Mouse (Mus musculus) CH12.LX (cell line): ENCODE data around the gene Ttll10. TPM values are rescaled to one million over a fixed set of nuclear protein-coding genes. Genes with fewer than 3 reads are reported as not detected.

Experiments
- DNase-seq: peaks from one replicate; pipeline ENCODE4 v3.0.0-alpha.2; 2013; ENCODE audit errors: extremely low read depth
- H3K27ac ChIP-seq: 2 replicates; pipeline ENCODE4 v1.5.1; 2012; ENCODE audit warnings: low read depth, mild to moderate bottlenecking, control low read depth, moderate library complexity; ENCODE audit not compliant: insufficient read depth
- H3K27me3 ChIP-seq: replicated peaks from 2 replicates; pipeline ENCODE3; 2012; ENCODE audit warnings: inconsistent platforms
- H3K36me3 ChIP-seq, 2 experiments: replicated peaks in 1 of 2; 2 replicates each; pipeline versions ENCODE3 to v1.6.1; 2012; ENCODE audit warnings: inconsistent platforms in 1 of 2, low read length in 1 of 2, mild to moderate bottlenecking in 1 of 2, mixed read lengths in 1 of 2, moderate library complexity in 1 of 2; ENCODE audit not compliant: control insufficient read depth in 1 of 2, insufficient read depth in 1 of 2
- H3K4me1 ChIP-seq, 2 experiments: 2 replicates each; pipeline ENCODE4 v1.6.1; 2012; ENCODE audit warnings: inconsistent platforms in 1 of 2, moderate library complexity in 1 of 2; ENCODE audit not compliant: insufficient read depth in 2 of 2, control insufficient read depth in 1 of 2
- H3K4me2 ChIP-seq: 2 replicates; pipeline ENCODE4 v1.6.1; 2012; ENCODE audit warnings: low read depth, mild to moderate bottlenecking, control low read depth; ENCODE audit not compliant: poor library complexity, insufficient read depth, severe bottlenecking
- H3K4me3 ChIP-seq, 3 experiments: fragments of 150-350 bp in 1 of 3; sonication (generic) in 1 of 3; replicated peaks in 1 of 3; 2 replicates each; pipeline versions ENCODE3 to v1.5.1; 2011 to 2012; ENCODE audit warnings: low read depth in 2 of 3, low read length in 2 of 3, mild to moderate bottlenecking in 2 of 3, moderate library complexity in 2 of 3, control low read depth in 1 of 3, improper control_type of control experiment in 1 of 3, inconsistent platforms in 1 of 3, mixed read lengths in 1 of 3; ENCODE audit not compliant: poor library complexity in 1 of 3
- H3K79me2 ChIP-seq: replicated peaks from 2 replicates; pipeline ENCODE4 v1.6.1; 2012; ENCODE audit warnings: mild to moderate bottlenecking, moderate library complexity; ENCODE audit not compliant: control insufficient read depth, poor library complexity, insufficient read depth, severe bottlenecking; ENCODE audit errors: extremely low read depth
- H3K9ac ChIP-seq: 2 replicates; pipeline ENCODE4 v1.6.1; 2012; ENCODE audit warnings: low read depth, mild to moderate bottlenecking, control low read depth, moderate library complexity; ENCODE audit not compliant: insufficient read depth
- H3K9me3 ChIP-seq: replicated peaks from 2 replicates; pipeline ENCODE3; 2012; ENCODE audit warnings: low read length, inconsistent platforms, mixed read lengths
- BHLHE40 ChIP-seq: IDR thresholded peaks from 2 replicates; pipeline ENCODE4 v1.6.1; 2011; ENCODE audit warnings: mild to moderate bottlenecking, low read depth, low read length, improper control_type of control experiment
- CHD2 ChIP-seq: IDR thresholded peaks from 2 replicates; pipeline ENCODE4 v1.6.1; 2011; ENCODE audit warnings: low read length, improper control_type of control experiment
- E2F4 ChIP-seq: IDR thresholded peaks from 2 replicates; pipeline ENCODE4 v1.6.1; 2011; ENCODE audit warnings: low read depth, low read length, improper control_type of control experiment; ENCODE audit not compliant: insufficient replicate concordance
- ELF1 ChIP-seq: IDR thresholded peaks from 2 replicates; pipeline ENCODE4 v1.6.1; 2014; ENCODE audit warnings: low read depth, mild to moderate bottlenecking, inconsistent platforms, low read length, improper control_type of control experiment
- EP300 ChIP-seq: IDR thresholded peaks from 2 replicates; pipeline ENCODE4 v1.6.1; 2011; ENCODE audit warnings: low read length, improper control_type of control experiment
- ETS1 ChIP-seq: conservative IDR thresholded peaks from 2 replicates; pipeline ENCODE4 v1.6.1; 2012; ENCODE audit warnings: low read depth, mild to moderate bottlenecking, inconsistent platforms, low read length, improper control_type of control experiment, moderate library complexity
- GABPA ChIP-seq: IDR thresholded peaks from 2 replicates; pipeline ENCODE4 v1.6.1; 2012; ENCODE audit warnings: low read depth, low read length, improper control_type of control experiment, inconsistent platforms; ENCODE audit not compliant: insufficient replicate concordance
- JUND ChIP-seq: conservative IDR thresholded peaks from 2 replicates; pipeline ENCODE4 v1.6.1; 2011; ENCODE audit warnings: low read depth, low read length, improper control_type of control experiment
- KAT2A ChIP-seq: IDR thresholded peaks from 2 replicates; pipeline ENCODE4 v1.6.1; 2012; ENCODE audit warnings: low read length, improper control_type of control experiment, inconsistent platforms; ENCODE audit not compliant: insufficient replicate concordance
- MAFK ChIP-seq: IDR thresholded peaks from 2 replicates; pipeline ENCODE4 v1.6.1; 2011; ENCODE audit warnings: low read length, improper control_type of control experiment; ENCODE audit not compliant: insufficient replicate concordance
- MAX ChIP-seq: IDR thresholded peaks from 2 replicates; pipeline ENCODE4 v1.6.1; 2011; ENCODE audit warnings: low read length, improper control_type of control experiment
- MAZ ChIP-seq: IDR thresholded peaks from 2 replicates; pipeline ENCODE4 v1.6.1; 2012; ENCODE audit warnings: low read depth, mild to moderate bottlenecking, inconsistent platforms, low read length, improper control_type of control experiment, moderate library complexity
- MEF2A ChIP-seq: IDR thresholded peaks from 2 replicates; pipeline ENCODE4 v1.6.1; 2014; ENCODE audit warnings: low read depth, mild to moderate bottlenecking, inconsistent platforms, low read length, improper control_type of control experiment, borderline replicate concordance
- MXI1 ChIP-seq: IDR thresholded peaks from 2 replicates; pipeline ENCODE4 v1.6.1; 2011; ENCODE audit warnings: mild to moderate bottlenecking, low read depth, low read length, improper control_type of control experiment
- MYC ChIP-seq: IDR thresholded peaks from 2 replicates; pipeline ENCODE4 v1.6.1; 2011; ENCODE audit warnings: low read depth, mild to moderate bottlenecking, improper control_type of control experiment, low read length
- NELFE ChIP-seq: IDR thresholded peaks from 2 replicates; pipeline ENCODE4 v1.6.1; 2011; ENCODE audit warnings: low read depth, low read length, improper control_type of control experiment
- NRF1 ChIP-seq: IDR thresholded peaks from 2 replicates; pipeline ENCODE4 v1.6.1; 2014; ENCODE audit warnings: low read depth, mild to moderate bottlenecking, inconsistent platforms, low read length, improper control_type of control experiment, moderate library complexity
- POLR2A ChIP-seq: IDR thresholded peaks from 2 replicates; pipeline ENCODE4 v1.6.1; 2011; ENCODE audit warnings: low read depth, mild to moderate bottlenecking, improper control_type of control experiment, low read length
- POLR2AphosphoS2 ChIP-seq: IDR thresholded peaks from 2 replicates; pipeline ENCODE4 v1.6.1; 2011; ENCODE audit warnings: low read depth, low read length, improper control_type of control experiment
- RAD21 ChIP-seq: IDR thresholded peaks from 2 replicates; pipeline ENCODE4 v1.6.1; 2011; ENCODE audit warnings: low read depth, mild to moderate bottlenecking, low read length, improper control_type of control experiment, moderate library complexity
- RCOR1 ChIP-seq: conservative IDR thresholded peaks from 2 replicates; pipeline ENCODE4 v1.6.1; 2012; ENCODE audit warnings: low read depth, mild to moderate bottlenecking, inconsistent platforms, low read length, improper control_type of control experiment
- SIN3A ChIP-seq: IDR thresholded peaks from 2 replicates; pipeline ENCODE4 v1.6.1; 2012; ENCODE audit warnings: low read length, improper control_type of control experiment, inconsistent platforms
- SMC3 ChIP-seq: IDR thresholded peaks from 2 replicates; pipeline ENCODE4 v1.6.1; 2011; ENCODE audit warnings: low read depth, low read length, improper control_type of control experiment
- TCF12 ChIP-seq: IDR thresholded peaks from 2 replicates; pipeline ENCODE4 v1.6.1; 2014; ENCODE audit warnings: low read depth, mild to moderate bottlenecking, inconsistent platforms, low read length, improper control_type of control experiment
- UBTF ChIP-seq: IDR thresholded peaks from 2 replicates; pipeline ENCODE4 v1.6.1; 2012; ENCODE audit warnings: low read depth, mild to moderate bottlenecking, inconsistent platforms, low read length, improper control_type of control experiment, moderate library complexity
- USF1 ChIP-seq: IDR thresholded peaks from 2 replicates; pipeline ENCODE4 v1.6.1; 2014; ENCODE audit warnings: low read depth, mild to moderate bottlenecking, inconsistent platforms, low read length, improper control_type of control experiment
- USF2 ChIP-seq: conservative IDR thresholded peaks from 2 replicates; pipeline ENCODE4 v1.6.1; 2011; ENCODE audit warnings: low read depth, low read length, improper control_type of control experiment
- ZC3H11A ChIP-seq: IDR thresholded peaks from 2 replicates; pipeline ENCODE4 v1.6.1; 2012; ENCODE audit warnings: low read depth, mild to moderate bottlenecking, inconsistent platforms, low read length, improper control_type of control experiment
- ZKSCAN1 ChIP-seq: IDR thresholded peaks from 2 replicates; pipeline ENCODE4 v1.6.1; 2012; ENCODE audit warnings: low read depth, inconsistent platforms, low read length, improper control_type of control experiment, borderline replicate concordance
- ZMIZ1 ChIP-seq: IDR thresholded peaks from 2 replicates; pipeline ENCODE4 v1.6.1; 2012; ENCODE audit warnings: low read depth, mild to moderate bottlenecking, inconsistent platforms, low read length, improper control_type of control experiment
- dilution Hi-C: fragments of 300-500 bp; cut with MboI; formaldehyde crosslinking; loops from 2 replicates; pipeline ENCODE4 v1.14.3; 2020; ENCODE audit warnings: low sequenced_read_pairs; ENCODE audit not compliant: extremely low pct_unique_long_range_greater_than_20kb, extremely low pct_ligation_motif_present
- in situ Hi-C: fragments of 300-500 bp; cut with MboI; formaldehyde crosslinking; loops from 3 replicates; pipeline ENCODE4 v1.14.3; 2019; ENCODE audit warnings: low sequenced_read_pairs, low pct_ligation_motif_present, low pct_unique_long_range_greater_than_20kb, mixed read lengths
- polyA plus RNA-seq: library from polyadenylated mRNA; unstranded; fragments of >175 nt; gene quantifications from 2 replicates; pipeline ENCODE4 v1.2.1, GENCODE M21; 2012; ENCODE audit warnings: low read depth; ENCODE audit not compliant: insufficient read length
- total RNA-seq, 2 experiments: library from RNA; depleted of rRNA; stranded (reverse); fragments of 300-350 nt in 1 of 2; fragments of >200 nt in 1 of 2; gene quantifications; 2 replicates each; pipeline ENCODE4 v1.2.3; 2012 to 2014

Gene Ttll10
- total and polyA plus RNA-seq, 3 experiments = 0.04 TPM; not detected in 2

DNA sequence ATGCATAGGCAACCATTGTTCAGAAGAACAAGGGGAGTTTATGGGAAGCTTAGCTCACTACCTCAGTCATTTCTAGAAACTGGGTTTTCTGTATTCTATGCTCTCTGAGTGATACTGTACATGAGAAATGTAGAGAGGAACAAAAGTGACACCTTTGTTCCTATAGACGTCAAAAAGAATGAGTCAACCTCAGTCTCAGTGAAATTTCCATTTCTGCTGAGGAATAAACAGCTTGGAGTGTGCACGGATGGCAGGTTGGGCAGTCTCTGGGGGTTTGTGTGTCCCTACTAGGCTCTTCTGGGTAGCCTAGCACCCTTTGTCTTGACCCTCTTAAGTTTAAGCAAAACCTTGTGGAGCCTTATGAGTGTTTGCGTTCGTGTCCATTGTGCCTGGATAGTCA, 50.8 kb downstream of the Ttll10 start (continued):
- TF ChIP-seq USF2 (no peak), MAZ (peak; percentile 70; the same call in 1 of the 2 replicates), SIN3A (peak; percentile 83; the same call in 1 of the 2 replicates), MAX (no peak; the same call in 1 of the 2 replicates), ETS1 (peak; percentile 97), UBTF (no peak), BHLHE40 (peak; percentile 81), CHD2 (peak; percentile 76), MEF2A (peak; percentile 79), NELFE (no peak), ZKSCAN1 (peak; percentile 18; the same call in 1 of the 2 replicates), MAFK (0 out of 2 replicates have a peak, but pooled peaks have one; percentile 31), EP300 (peak; percentile 95), POLR2A (no peak), GABPA (no peak), MXI1 (no peak)

DNA sequence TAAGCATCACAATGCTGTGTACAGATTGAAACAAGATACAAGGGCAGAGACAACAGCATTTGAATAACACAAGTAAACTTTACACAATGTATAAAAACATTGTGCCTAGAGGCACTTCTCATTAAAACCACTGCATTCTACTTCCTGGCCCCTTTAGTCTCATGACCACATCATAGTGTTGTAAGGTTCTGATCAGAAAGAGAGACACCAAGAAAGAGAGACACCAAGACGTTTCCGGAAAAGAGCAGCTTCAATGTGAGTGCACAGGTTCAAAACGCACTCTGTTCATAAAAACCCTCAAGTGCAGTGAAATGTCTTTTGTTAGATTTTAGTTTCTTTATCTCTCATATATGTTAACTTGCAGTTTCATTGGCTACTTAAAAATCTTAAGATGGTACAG, 55.1 kb downstream of the Ttll10 start:
- no peak overlapping the region for H3K9ac ChIP-seq
- no peaks in the 10 kb centered on the region; the same call in 1 of the 2 replicates for H3K79me2 ChIP-seq
- no peak overlapping the region for H3K4me2 ChIP-seq
- peaks cover 79 to 90% of the 10 kb centered on the region in 2 experiments for H3K36me3 ChIP-seq
- H3K27me3 ChIP-seq = no peaks in the 10 kb centered on the region
- TF ChIP-seq BHLHE40 (no peak), TCF12 (no peak)
- in situ Hi-C loops (no loop called here), dilution Hi-C loops (no loop called here)
- no peak overlapping the region for H3K4me3 ChIP-seq
- no peak for DNase-seq
- peaks cover 3 to 14% of the 10 kb centered on the region in 2 experiments; a peak in 3 of 4 replicates for H3K4me1 ChIP-seq
- H3K27ac ChIP-seq = no peak overlapping the region
- no peaks in the 10 kb centered on the region for H3K9me3 ChIP-seq

DNA sequence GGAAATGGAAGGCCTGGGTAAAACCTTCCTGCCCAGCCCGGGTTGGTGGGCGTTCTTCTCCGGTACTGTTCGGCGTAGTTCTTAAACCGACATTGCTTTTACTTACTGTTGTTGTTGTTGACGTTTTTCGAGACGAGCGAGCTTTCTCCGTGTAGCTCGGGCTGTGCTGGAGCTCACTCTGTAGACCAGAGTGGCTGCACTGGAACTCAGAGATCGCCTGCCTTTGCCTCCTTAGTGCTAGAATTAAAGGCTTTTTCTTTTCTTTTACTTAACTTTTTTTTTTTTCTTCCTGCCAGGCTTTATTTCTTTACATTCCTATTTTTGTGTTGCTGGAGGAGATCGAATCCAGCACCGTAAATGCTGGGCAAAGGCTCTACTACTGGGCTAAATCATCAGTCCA, 65.6 kb downstream of the Ttll10 start:
- Histone ChIP-seq H3K27ac (peak overlapping the region; percentile 85), H3K9me3 (peaks cover 4% of the 10 kb centered on the region), H3K9ac (peak overlapping the region; percentile 84), H3K36me3 (peaks cover 24 to 50% of the 10 kb centered on the region in 2 experiments), H3K4me2 (peak overlapping the region; percentile 69), H3K4me3 (peak overlapping the region; percentile 81 to 99 (median 89)), H3K79me2 (peaks cover 48% of the 10 kb centered on the region), H3K4me1 (peaks cover 11 to 41% of the 10 kb centered on the region in 2 experiments), H3K27me3 (no peaks in the 10 kb centered on the region)
- TF ChIP-seq E2F4 = no peak
- no peak for TF ChIP-seq SMC3
- no peak for TF ChIP-seq RAD21
- TF ChIP-seq POLR2AphosphoS2 = no peak
- TF ChIP-seq BHLHE40 = no peak
- TF ChIP-seq NRF1 = no peak
- TF ChIP-seq TCF12 = no peak
- no peak for TF ChIP-seq NELFE
- no peak for TF ChIP-seq ZC3H11A
- TF ChIP-seq ELF1 = no peak
- TF ChIP-seq ETS1 = no peak
- no peak for TF ChIP-seq RCOR1
- no peak for TF ChIP-seq ZMIZ1
- TF ChIP-seq KAT2A = no peak
- TF ChIP-seq USF2 = no peak
- TF ChIP-seq UBTF = no peak
- no peak for TF ChIP-seq JUND
- no peak for TF ChIP-seq MAZ
- no peak for TF ChIP-seq USF1
- TF ChIP-seq MYC = no peak
- no peak for DNase-seq
- in situ Hi-C loops (no loop called here), dilution Hi-C loops (no loop called here)
